Comparison of ENCODE assay signal across 24 mouse cellular contexts in genomic region chr16:23500558-23500957, GRCm38 (mm10). TPM values are rescaled to one million over a fixed set of nuclear protein-coding genes. Genes with fewer than 3 reads are reported as not detected.
DNase-seq lines count a peak whose midpoint lies in the region; ATAC-seq and TF ChIP-seq lines count a peak whose summit lies in the region.
"Had no signal": no experiment of that assay in that cellular context is flagged by ENCODE, and none has a peak within 500 bp of the region (broad histone marks: within the 10 kb centered on the region; RNA-seq: fewer than 3 reads in every experiment).

No protein-coding gene starts in this region.

- intact Hi-C loops in heart, postnatal 36 days (cut with DNase I): no loop called here

- peaks cover 73% of the 10 kb centered on the region for H3K4me1 ChIP-seq in heart, embryonic 10.5 days
- peaks cover 35 to 57% of the 10 kb centered on the region in 2 experiments for H3K4me1 ChIP-seq in liver, embryonic 14.5 days (replicated peaks; ENCODE audit: control insufficient read depth in 2 of 2, insufficient read depth in 2 of 2, low read length in 1 of 2)

- TF ChIP-seq EP300 in liver, embryonic 14.5 days (IDR thresholded peaks at IDR 0.05; ENCODE audit: low read depth): peak; percentile 28; the same call in 1 of the 2 replicates

- peak; percentile 81 for DNase-seq in heart, embryonic 10.5 days (ENCODE audit: low spot score)
- no peak for DNase-seq in heart, postnatal 36 days
- DNase-seq in ovary, adult 18-20 months (ENCODE audit: low spot score): peak; percentile 65
- no peak for DNase-seq in ovary, postnatal 14 days (ENCODE audit: low spot score)
- DNase-seq in liver, embryonic 14.5 days (ENCODE audit: low read depth in 3 of 3, low spot score in 3 of 3): peak in 2 of 3 experiments; percentile 39 to 45
- DNase-seq in embryo, embryonic 11 days: no peak
- DNase-seq: cerebellum, adult 9-10 months; gastrocnemius, postnatal 10 days; kidney, adult 11 months; retina, postnatal 1 day; thymus, adult 18-20 months; thymus, postnatal 4 days had no signal

- no peak overlapping the region for H3K9ac ChIP-seq in liver, embryonic 14.5 days (replicated peaks)
- H3K9ac ChIP-seq: forebrain, embryonic 12.5 days; midbrain, embryonic 15.5 days; neural tube, embryonic 15.5 days; stomach, embryonic 15.5 days had no signal

- no peak for TF ChIP-seq CTCF in liver, embryonic 14.5 days (IDR thresholded peaks at IDR 0.05; ENCODE audit: low read depth)

- 11% methylated on average over 5 of the region's 5 CpGs for whole genome bisulfite sequencing in heart, embryonic 10.5 days
- WGBS in liver, embryonic 14.5 days (ENCODE audit: insufficient replicate concordance): 9% methylated on average over 5 of the region's 5 CpGs

- H3K27ac ChIP-seq in heart, embryonic 10.5 days: no peak overlapping the region
- H3K27ac ChIP-seq in liver, embryonic 14.5 days: no peak overlapping the region
- H3K27ac ChIP-seq: forebrain, embryonic 12.5 days; hindbrain, postnatal 0 days; midbrain, embryonic 15.5 days; neural tube, embryonic 15.5 days; stomach, embryonic 15.5 days had no signal

- ATAC-seq in liver, embryonic 14.5 days (ENCODE audit: insufficient read depth): peak; percentile 77
- no peak for ATAC-seq in activated CD4-positive, CD25-positive, alpha-beta regulatory T cell, adult 4 months
- ATAC-seq: hindbrain, postnatal 0 days; lung, postnatal 0 days; midbrain, embryonic 15.5 days had no signal

- H3K27me3 ChIP-seq in heart, embryonic 10.5 days (ENCODE audit: insufficient read depth, poor library complexity, severe bottlenecking): peaks cover 26% of the 10 kb centered on the region
- no peaks in the 10 kb centered on the region for H3K27me3 ChIP-seq in liver, embryonic 14.5 days (ENCODE audit: control insufficient read depth, insufficient read depth, low read length)
- H3K27me3 ChIP-seq: CH12.LX; midbrain, embryonic 15.5 days; neural tube, embryonic 15.5 days had no signal

- no peaks in the 10 kb centered on the region for H3K9me3 ChIP-seq in heart, embryonic 10.5 days
- no peaks in the 10 kb centered on the region for H3K9me3 ChIP-seq in liver, embryonic 14.5 days (ENCODE audit: control insufficient read depth, low read length)
- H3K9me3 ChIP-seq: forebrain, embryonic 12.5 days; midbrain, embryonic 15.5 days; neural tube, embryonic 15.5 days; stomach, embryonic 15.5 days had no signal

- no peak overlapping the region for H3K4me3 ChIP-seq in heart, embryonic 10.5 days
- no peak overlapping the region for H3K4me3 ChIP-seq in liver, embryonic 14.5 days (ENCODE audit: insufficient read depth in 1 of 2, low read depth in 2 of 2, low read length in 2 of 2)
- H3K4me3 ChIP-seq: forebrain, embryonic 12.5 days; midbrain, embryonic 15.5 days; myocyte; neural tube, embryonic 15.5 days; stomach, embryonic 15.5 days had no signal

- H3K4me2 ChIP-seq in liver, embryonic 14.5 days (ENCODE audit: low read depth): peak overlapping the region; percentile 31
- H3K4me2 ChIP-seq: forebrain, embryonic 12.5 days; midbrain, embryonic 15.5 days; neural tube, embryonic 15.5 days; stomach, embryonic 15.5 days had no signal

- H3K36me3 ChIP-seq in heart, embryonic 10.5 days: no peaks in the 10 kb centered on the region
- H3K36me3 ChIP-seq in liver, embryonic 14.5 days (replicated peaks; ENCODE audit: control insufficient read depth, insufficient read depth, low read depth): no peaks in the 10 kb centered on the region
- H3K36me3 ChIP-seq: midbrain, embryonic 15.5 days; neural tube, embryonic 15.5 days; stomach, embryonic 15.5 days had no signal

RNA-seq across cellular contexts. Expression of gene Rtp4, which starts 19.5 kb away (rescaled TPM):
- polyA plus RNA-seq in heart, embryonic 10.5 days (2016; fragmentation: Nextera tagmentation; extraction: Ambion mirVana): 1.4 and 1.9 TPM in 2 replicates
- total RNA-seq in heart, postnatal 36 days (2021): 10 to 100 TPM in 1 of 2 experiments, 1 to 10 TPM in 1; 6.5 to 11.9 TPM
- polyA plus RNA-seq in liver, embryonic 14.5 days (2012; rRNA removed): 2.5 and 3.4 TPM in 2 replicates
- 3.9 and 5.1 TPM in 2 replicates for polyA plus RNA-seq in liver, embryonic 14.5 days (2014; fragmentation: Nextera tagmentation; extraction: Ambion mirVana)
- 100 to 1,000 TPM; 129 to 178 TPM for polyA plus RNA-seq in activated CD4-positive, CD25-positive, alpha-beta regulatory T cell, adult 4 months (2017; shearing (Covaris generic))
- total RNA-seq: MEL had no signal

RNA-seq across cellular contexts. Expression of gene Masp1, which starts 20.1 kb away (rescaled TPM):
- polyA plus RNA-seq in heart, embryonic 10.5 days (2016; fragmentation: Nextera tagmentation; extraction: Ambion mirVana): 9.9 and 16.7 TPM in 2 replicates
- 10 to 100 TPM; 16.9 to 17.3 TPM for total RNA-seq in heart, postnatal 36 days (2021)
- 11.9 and 12.4 TPM in 2 replicates for polyA plus RNA-seq in liver, embryonic 14.5 days (2012; rRNA removed)
- polyA plus RNA-seq in liver, embryonic 14.5 days (2014; fragmentation: Nextera tagmentation; extraction: Ambion mirVana): 14.2 and 17.3 TPM in 2 replicates
- polyA plus RNA-seq in activated CD4-positive, CD25-positive, alpha-beta regulatory T cell, adult 4 months (2017; shearing (Covaris generic)): not detected
- total RNA-seq: common myeloid progenitor, adult 5-6 weeks; hematopoietic stem cell, adult 5-6 weeks; MEL had no signal

Comparison
In these comparisons a context has a peak if more than half of its experiments do, and no peak if none do; other contexts are left out.
1. DNase-seq: peak in heart, embryonic 10.5 days (single experiment), ovary, adult 18-20 months (single experiment) and liver, embryonic 14.5 days (2 of 3); none in heart, postnatal 36 days (0 of 2), ovary, postnatal 14 days (single experiment) and embryo, embryonic 11 days (single experiment).
2. RNA of gene Rtp4, which starts 19.5 kb away (polyA plus RNA-seq): 129 to 178 TPM in activated CD4-positive, CD25-positive, alpha-beta regulatory T cell, adult 4 months; 2.5 to 5.1 TPM in liver, embryonic 14.5 days and 1.4 to 1.9 TPM in heart, embryonic 10.5 days; every median in the first group is over 10 times any median in the second.
3. RNA of gene Masp1, which starts 20.1 kb away (polyA plus RNA-seq): 9.9 to 16.7 TPM in heart, embryonic 10.5 days and 11.9 to 17.3 TPM in liver, embryonic 14.5 days; not detected in activated CD4-positive, CD25-positive, alpha-beta regulatory T cell, adult 4 months; every median in the first group is over 10 times any median in the second.